ENCODE assay signal across 28 mouse cellular contexts in genomic region chr12:85502682-85503081, GRCm38 (mm10).
"Had no signal": no experiment of that assay in that cellular context is flagged by ENCODE, and none has a peak within 500 bp of the region (broad histone marks: within the 10 kb centered on the region; RNA-seq: fewer than 3 reads in every experiment).

No protein-coding gene starts in this region.

- H3K4me1 ChIP-seq: limb, embryonic 10.5 days; limb, embryonic 12.5 days; limb, embryonic 13.5 days; lung, embryonic 15.5 days; midbrain, embryonic 12.5 days; midbrain, embryonic 13.5 days; midbrain, embryonic 15.5 days; neural tube, embryonic 12.5 days had no signal

- H3K36me3 ChIP-seq: limb, embryonic 10.5 days; limb, embryonic 12.5 days; limb, embryonic 13.5 days; limb, embryonic 15.5 days; liver, embryonic 12.5 days; liver, embryonic 13.5 days; liver, embryonic 15.5 days; lung, embryonic 15.5 days; midbrain, embryonic 10.5 days; midbrain, embryonic 12.5 days; midbrain, embryonic 13.5 days; midbrain, embryonic 15.5 days; neural tube, embryonic 12.5 days had no signal

- H3K9ac ChIP-seq: limb, embryonic 12.5 days; limb, embryonic 13.5 days; limb, embryonic 15.5 days; liver, embryonic 12.5 days; liver, embryonic 13.5 days; liver, embryonic 14.5 days; liver, embryonic 15.5 days; liver, postnatal 0 days; lung, embryonic 14.5 days; lung, embryonic 15.5 days; midbrain, embryonic 12.5 days; midbrain, embryonic 13.5 days; midbrain, embryonic 15.5 days; neural tube, embryonic 12.5 days had no signal

- H3K27me3 ChIP-seq: limb, embryonic 12.5 days; limb, embryonic 13.5 days; limb, embryonic 15.5 days; liver, embryonic 13.5 days; liver, embryonic 15.5 days; lung, embryonic 15.5 days; midbrain, embryonic 12.5 days; midbrain, embryonic 13.5 days; midbrain, embryonic 15.5 days; neural tube, embryonic 12.5 days had no signal

- DNase-seq: left cerebral cortex, postnatal 4 days; liver; liver, embryonic 13.5 days; liver, postnatal 0 days; lung, adult 18-20 months; lung, adult 2 months; lung, embryonic 14.5 days; lung, postnatal 10 days; lung, postnatal 14 days; lung, postnatal 36 days; lung, postnatal 4 days; midbrain, embryonic 14.5 days had no signal

- H3K9me3 ChIP-seq: limb, embryonic 10.5 days; limb, embryonic 15.5 days; liver, embryonic 13.5 days; liver, embryonic 15.5 days; midbrain, embryonic 10.5 days had no signal

- H3K4me3 ChIP-seq: limb, embryonic 10.5 days; limb, embryonic 12.5 days; limb, embryonic 13.5 days; limb, embryonic 15.5 days; liver, embryonic 12.5 days; liver, embryonic 13.5 days; liver, embryonic 15.5 days; lung, embryonic 15.5 days; megakaryocyte, embryonic 14.5 days; midbrain, embryonic 10.5 days; midbrain, embryonic 12.5 days; midbrain, embryonic 13.5 days; midbrain, embryonic 15.5 days; myocyte; neural tube, embryonic 12.5 days had no signal

- H3K27ac ChIP-seq: limb, embryonic 10.5 days; limb, embryonic 12.5 days; limb, embryonic 13.5 days; limb, embryonic 15.5 days; liver, embryonic 12.5 days; liver, embryonic 13.5 days; liver, embryonic 14.5 days; liver, embryonic 15.5 days; lung, embryonic 15.5 days; macrophage; midbrain, embryonic 10.5 days; midbrain, embryonic 12.5 days; midbrain, embryonic 13.5 days; midbrain, embryonic 15.5 days; neural tube, embryonic 12.5 days had no signal
